Mouse (Mus musculus) layer of hippocampus, adult 8-10 months (tissue): ENCODE measurements around the gene Nudt1. TPM values are rescaled to one million over a fixed set of nuclear protein-coding genes. Genes with fewer than 3 reads are reported as not detected.
A peak's percentile ranks its signal among the peaks of the same experiment; 100 is the strongest.

Experiments
- DNase-seq, 2 experiments: peaks; one replicate each; pipeline ENCODE4 v3.0.0; 2022; ENCODE audit warnings: low spot score in 2 of 2
- total RNA-seq, 4 experiments: library from RNA; stranded (reverse); gene quantifications; 2 replicates each; pipeline ENCODE4 v1.2.4; 2022

Gene Nudt1
- 1 to 10 TPM; 5.0 to 6.3 (median 5.2) TPM for total RNA-seq

- DNase-seq, result peak; percentile 91
Observed at GRCm38 (mm10) chr5:140321042-140321755, at the start of gene Nudt1, which contains the start of gene Mad1l1. TSS of gene Nudt1 (plus strand) at chr5:140321656. TSS of gene Mad1l1 (minus strand) at chr5:140321552.

GRCm38 (mm10) chr5:140276779-140277178, 44.7 kb upstream of the Nudt1 start:
- DNase-seq, result peak in 1 of 2 experiments; percentile 30

GRCm38 (mm10) chr5:140280205-140280604, 41.3 kb upstream of the Nudt1 start:
- no peak for DNase-seq

- no peak for DNase-seq
Observed at GRCm38 (mm10) chr5:140282376-140282775, 39.1 kb upstream of the Nudt1 start.

GRCm38 (mm10) chr5:140282900-140283299, 38.6 kb upstream of the Nudt1 start:
- no peak for DNase-seq

- DNase-seq, result no peak
Observed at GRCm38 (mm10) chr5:140284011-140284410, 37.4 kb upstream of the Nudt1 start.

- DNase-seq, result peak in 1 of 2 experiments; percentile 32
Observed at GRCm38 (mm10) chr5:140284761-140285160, 36.7 kb upstream of the Nudt1 start.

- peak in 1 of 2 experiments; percentile 32 for DNase-seq
Observed at GRCm38 (mm10) chr5:140288287-140288686, 33.2 kb upstream of the Nudt1 start.

- DNase-seq, result no peak
Observed at GRCm38 (mm10) chr5:140289161-140289560, 32.3 kb upstream of the Nudt1 start.

GRCm38 (mm10) chr5:140292152-140292551, 29.3 kb upstream of the Nudt1 start:
- peak; percentile 34 to 70 for DNase-seq

- DNase-seq, result no peak
Observed at GRCm38 (mm10) chr5:140298291-140298690, 23.2 kb upstream of the Nudt1 start.

GRCm38 (mm10) chr5:140306016-140306415, 15.4 kb upstream of the Nudt1 start:
- DNase-seq, result no peak

GRCm38 (mm10) chr5:140307602-140308001, 13.9 kb upstream of the Nudt1 start:
- DNase-seq, result no peak

- DNase-seq, result no peak
Observed at GRCm38 (mm10) chr5:140316716-140317115, 4.7 kb upstream of the Nudt1 start.

GRCm38 (mm10) chr5:140321756-140322575, 510 bp downstream of the Nudt1 start:
- no peak for DNase-seq

GRCm38 (mm10) chr5:140324058-140324457, 2.6 kb downstream of the Nudt1 start:
- no peak for DNase-seq

GRCm38 (mm10) chr5:140331615-140332512, 10.4 kb downstream of the Nudt1 start, which contains the start of gene Mrm2:
TSS of gene Mrm2 (minus strand) at chr5:140331898.
- DNase-seq, result peak; percentile 35 to 70

- no peak for DNase-seq
Observed at GRCm38 (mm10) chr5:140332519-140332918, 11.1 kb downstream of the Nudt1 start.

- no peak for DNase-seq
Observed at GRCm38 (mm10) chr5:140333631-140334030, 12.2 kb downstream of the Nudt1 start.

GRCm38 (mm10) chr5:140336680-140337079, 15.2 kb downstream of the Nudt1 start:
- DNase-seq, result peak in 1 of 2 experiments; percentile 16

- no peak for DNase-seq
Observed at GRCm38 (mm10) chr5:140338779-140339178, 17.3 kb downstream of the Nudt1 start.
